In the genomic region with DNA sequence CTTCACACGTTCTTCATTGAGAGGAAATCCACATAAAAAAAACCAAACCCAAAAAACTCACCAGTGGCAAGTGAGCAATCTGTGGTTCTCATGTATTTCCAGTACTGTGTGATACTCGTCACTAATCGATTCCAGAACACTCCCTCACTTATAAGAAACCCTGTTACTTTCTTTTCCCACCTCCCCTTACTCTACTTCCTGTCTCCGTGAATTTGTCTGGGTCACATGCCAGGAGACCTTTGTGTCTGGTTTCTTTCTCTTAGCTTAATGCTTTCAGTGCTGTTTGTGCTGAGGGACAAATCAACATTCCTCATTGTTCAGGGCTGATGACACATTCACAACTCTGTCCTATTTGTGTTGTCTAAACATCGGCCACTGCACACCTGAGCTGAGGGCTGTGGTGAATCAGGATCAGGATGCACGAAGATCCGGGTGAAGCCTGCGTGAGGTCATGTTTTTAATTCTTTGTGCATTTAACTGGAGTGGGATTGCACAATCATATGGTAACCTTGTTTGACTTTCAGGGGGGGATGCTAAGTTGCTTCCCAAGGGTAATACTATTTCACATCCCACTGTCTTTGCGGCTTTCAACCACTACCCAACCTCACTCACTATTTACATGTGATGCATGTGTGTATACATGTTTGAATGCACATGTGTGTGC, we compare ENCODE assay signal across 11 mouse cellular contexts. TPM values are rescaled to one million over a fixed set of nuclear protein-coding genes. Genes with fewer than 3 reads are reported as not detected.
A peak's percentile ranks its signal among the peaks of the same experiment; 100 is the strongest.
DNase-seq lines count a peak whose midpoint lies in the region; ATAC-seq and TF ChIP-seq lines count a peak whose summit lies in the region.
"Had no signal": no experiment of that assay in that cellular context is flagged by ENCODE, and none has a peak within 500 bp of the region (broad histone marks: within the 10 kb centered on the region; RNA-seq: fewer than 3 reads in every experiment).

No protein-coding gene starts in this region.

- intact Hi-C loops in left cerebral cortex, postnatal 14 days (cut with DNase I): no loop called here

- TF ChIP-seq POLR2A in myocyte (IDR thresholded peaks at IDR 0.05; ENCODE audit: insufficient read length, low read depth): no peak

- H3K27ac ChIP-seq in forebrain, embryonic 10.5 days: peak overlapping the region; percentile 58
- no peak overlapping the region for H3K27ac ChIP-seq in forebrain, embryonic 13.5 days
- H3K27ac ChIP-seq in liver, postnatal 0 days (ENCODE audit: low read depth): no peak overlapping the region; the same call in 1 of the 2 replicates
- no peak overlapping the region for H3K27ac ChIP-seq in liver, embryonic 12.5 days
- H3K27ac ChIP-seq in embryonic facial prominence, embryonic 13.5 days: peak overlapping the region; percentile 48; the same call in 1 of the 2 replicates
- H3K27ac ChIP-seq: forebrain, embryonic 12.5 days had no signal

- DNase-seq in forebrain, embryonic 10.5 days (ENCODE audit: extremely low spot score, low spot score): no peak
- no peak for DNase-seq in liver, postnatal 0 days
- DNase-seq in right cerebral cortex, postnatal 4 days: no peak
- DNase-seq in left cerebral cortex, postnatal 14 days (ENCODE audit: low spot score in 2 of 2): no peak
- DNase-seq: cerebellum, adult 11 months had no signal

- H3K4me1 ChIP-seq in forebrain, embryonic 10.5 days: peaks cover 22% of the 10 kb centered on the region
- H3K4me1 ChIP-seq in forebrain, embryonic 13.5 days: no peaks in the 10 kb centered on the region
- peaks cover 29% of the 10 kb centered on the region for H3K4me1 ChIP-seq in liver, postnatal 0 days (ENCODE audit: insufficient read depth)
- H3K4me1 ChIP-seq in liver, embryonic 12.5 days: peaks cover 4% of the 10 kb centered on the region; the same call in 1 of the 2 replicates
- H3K4me1 ChIP-seq in embryonic facial prominence, embryonic 13.5 days: peaks cover 24% of the 10 kb centered on the region
- H3K4me1 ChIP-seq: forebrain, embryonic 12.5 days had no signal

- TF ChIP-seq CTCF in liver, postnatal 0 days (IDR thresholded peaks at IDR 0.05; ENCODE audit: low read depth): no peak

- no peaks in the 10 kb centered on the region for H3K27me3 ChIP-seq in forebrain, embryonic 10.5 days (ENCODE audit: poor library complexity, severe bottlenecking)
- H3K27me3 ChIP-seq in forebrain, embryonic 13.5 days: no peaks in the 10 kb centered on the region
- H3K27me3 ChIP-seq in liver, postnatal 0 days (ENCODE audit: insufficient read depth, low read length): no peaks in the 10 kb centered on the region
- H3K27me3 ChIP-seq in liver, embryonic 12.5 days (replicated peaks): no peaks in the 10 kb centered on the region; the same call in 1 of the 2 replicates
- H3K27me3 ChIP-seq in embryonic facial prominence, embryonic 13.5 days: no peaks in the 10 kb centered on the region
- H3K27me3 ChIP-seq in myocyte (ENCODE audit: control insufficient read depth, insufficient read depth, insufficient read length): no peaks in the 10 kb centered on the region
- H3K27me3 ChIP-seq: forebrain, embryonic 12.5 days had no signal

- H3K79me2 ChIP-seq in myocyte (ENCODE audit: control insufficient read depth, insufficient read depth): no peaks in the 10 kb centered on the region

- no peak for ATAC-seq in forebrain, embryonic 13.5 days
- peak; percentile 38; the same call in 1 of the 2 replicates for ATAC-seq in liver, postnatal 0 days
- no peak for ATAC-seq in liver, embryonic 12.5 days
- no peak for ATAC-seq in embryonic facial prominence, embryonic 13.5 days (ENCODE audit: insufficient number of reproducible peaks, insufficient read depth, low FRiP score, low TSS enrichment, low read depth)

- H3K9me3 ChIP-seq in forebrain, embryonic 10.5 days: no peaks in the 10 kb centered on the region; the same call in 1 of the 2 replicates
- no peaks in the 10 kb centered on the region for H3K9me3 ChIP-seq in forebrain, embryonic 13.5 days (replicated peaks)
- no peaks in the 10 kb centered on the region for H3K9me3 ChIP-seq in liver, postnatal 0 days (ENCODE audit: low read length)
- H3K9me3 ChIP-seq in liver, embryonic 12.5 days (replicated peaks): no peaks in the 10 kb centered on the region
- no peaks in the 10 kb centered on the region for H3K9me3 ChIP-seq in embryonic facial prominence, embryonic 13.5 days
- H3K9me3 ChIP-seq: forebrain, embryonic 12.5 days had no signal

- 73% methylated on average over 9 of the region's 9 CpGs for whole genome bisulfite sequencing in forebrain, embryonic 10.5 days
- 70% methylated on average over 9 of the region's 9 CpGs for WGBS in forebrain, embryonic 13.5 days
- 43% methylated on average over 9 of the region's 9 CpGs for WGBS in liver, postnatal 0 days (ENCODE audit: insufficient replicate concordance)
- WGBS in liver, embryonic 12.5 days (ENCODE audit: insufficient replicate concordance): 53% methylated on average over 9 of the region's 9 CpGs
- 31% methylated on average over 9 of the region's 9 CpGs for WGBS in embryonic facial prominence, embryonic 13.5 days

- no peak overlapping the region for H3K4me3 ChIP-seq in forebrain, embryonic 10.5 days
- no peak overlapping the region for H3K4me3 ChIP-seq in forebrain, embryonic 13.5 days
- H3K4me3 ChIP-seq in liver, postnatal 0 days (ENCODE audit: low read depth, low read length): no peak overlapping the region
- no peak overlapping the region for H3K4me3 ChIP-seq in liver, embryonic 12.5 days
- no peak overlapping the region for H3K4me3 ChIP-seq in embryonic facial prominence, embryonic 13.5 days
- H3K4me3 ChIP-seq in myocyte: peak overlapping the region; percentile 4
- H3K4me3 ChIP-seq: forebrain, embryonic 12.5 days; megakaryocyte, embryonic 14.5 days had no signal

- no peaks in the 10 kb centered on the region for H3K36me3 ChIP-seq in forebrain, embryonic 10.5 days (replicated peaks)
- H3K36me3 ChIP-seq in forebrain, embryonic 13.5 days (ENCODE audit: poor library complexity, severe bottlenecking): no peaks in the 10 kb centered on the region
- no peaks in the 10 kb centered on the region for H3K36me3 ChIP-seq in liver, postnatal 0 days (replicated peaks; ENCODE audit: insufficient read depth, low read length)
- no peaks in the 10 kb centered on the region for H3K36me3 ChIP-seq in liver, embryonic 12.5 days
- H3K36me3 ChIP-seq in embryonic facial prominence, embryonic 13.5 days: no peaks in the 10 kb centered on the region
- H3K36me3 ChIP-seq in myocyte (ENCODE audit: control insufficient read depth, insufficient read depth): no peaks in the 10 kb centered on the region
- H3K36me3 ChIP-seq: forebrain, embryonic 12.5 days had no signal

- H3ac ChIP-seq in myocyte (ENCODE audit: control insufficient read depth, insufficient read length): no peak overlapping the region

- H3K4me2 ChIP-seq in forebrain, embryonic 13.5 days: no peak overlapping the region
- H3K4me2 ChIP-seq in liver, postnatal 0 days (ENCODE audit: low read depth, low read length): no peak overlapping the region
- no peak overlapping the region for H3K4me2 ChIP-seq in liver, embryonic 12.5 days
- no peak overlapping the region for H3K4me2 ChIP-seq in embryonic facial prominence, embryonic 13.5 days
- H3K4me2 ChIP-seq in myocyte (ENCODE audit: low read depth): peak overlapping the region; percentile 81
- H3K4me2 ChIP-seq: forebrain, embryonic 12.5 days had no signal

- TF ChIP-seq EP300 in liver, postnatal 0 days (IDR thresholded peaks at IDR 0.05; ENCODE audit: low read depth): no peak

- no peak overlapping the region for H3K9ac ChIP-seq in forebrain, embryonic 13.5 days
- no peak overlapping the region for H3K9ac ChIP-seq in liver, postnatal 0 days (replicated peaks)
- H3K9ac ChIP-seq in liver, embryonic 12.5 days: no peak overlapping the region
- H3K9ac ChIP-seq in embryonic facial prominence, embryonic 13.5 days: no peak overlapping the region
- H3K9ac ChIP-seq: forebrain, embryonic 12.5 days had no signal

TF ChIP-seq in myocyte, 11 proteins besides CTCF, POLR2A, EP300 and RAD21:
- TF ChIP-seq POLR2AphosphoS2 (IDR thresholded peaks at IDR 0.05; ENCODE audit: insufficient read length, low read depth) (no peak), CEBPB (IDR thresholded peaks at IDR 0.05; ENCODE audit: insufficient read depth, poor library complexity, severe bottlenecking) (peak; percentile 96), USF1 (IDR thresholded peaks at IDR 0.05; ENCODE audit: low read depth) (peak; percentile 38)

RNA-seq across cellular contexts. Expression of gene Sema7a, which starts 33.0 kb away (rescaled TPM):
- 0.14 and 0.75 TPM in 2 replicates for polyA plus RNA-seq in forebrain, embryonic 10.5 days (2016; fragmentation: Nextera tagmentation; extraction: Ambion mirVana)
- polyA plus RNA-seq in forebrain, embryonic 13.5 days (2015; fragmentation: Nextera tagmentation; extraction: Ambion mirVana): 1.1 and 2.2 TPM in 2 replicates
- 0.11 TPM in 1 of 2 replicates, not detected in the other for polyA plus RNA-seq in liver, postnatal 0 days (2015; fragmentation: Nextera tagmentation; extraction: Ambion mirVana)
- polyA plus RNA-seq in liver, embryonic 12.5 days (2016; fragmentation: Nextera tagmentation; extraction: Ambion mirVana): not detected in 2 replicates
- polyA plus RNA-seq in embryonic facial prominence, embryonic 13.5 days (2015; fragmentation: Nextera tagmentation; extraction: Ambion mirVana): 0.55 and 1.0 TPM in 2 replicates
- 27.4 TPM for polyA plus RNA-seq in myocyte (2012; fragmentation: generic; extraction: Trizol)
- total RNA-seq in left cerebral cortex, postnatal 14 days (2021): 100 to 1,000 TPM; 126 to 148 TPM

RNA-seq across cellular contexts. Expression of gene Cyp11a1, which starts 33.3 kb away (rescaled TPM):
- polyA plus RNA-seq in forebrain, embryonic 10.5 days (2016; fragmentation: Nextera tagmentation; extraction: Ambion mirVana): not detected in 2 replicates
- 0.23 and 0.65 TPM in 2 replicates for polyA plus RNA-seq in forebrain, embryonic 13.5 days (2015; fragmentation: Nextera tagmentation; extraction: Ambion mirVana)
- polyA plus RNA-seq in liver, postnatal 0 days (2015; fragmentation: Nextera tagmentation; extraction: Ambion mirVana): 0.43 and 0.51 TPM in 2 replicates
- polyA plus RNA-seq in liver, embryonic 12.5 days (2016; fragmentation: Nextera tagmentation; extraction: Ambion mirVana): 0.10 TPM in 1 of 2 replicates, not detected in the other
- polyA plus RNA-seq in embryonic facial prominence, embryonic 13.5 days (2015; fragmentation: Nextera tagmentation; extraction: Ambion mirVana): 0.77 and 1.0 TPM in 2 replicates
- polyA plus RNA-seq in myocyte (2012; fragmentation: generic; extraction: Trizol): 0.11 TPM
- 1 to 10 TPM; 5.2 to 5.7 TPM for total RNA-seq in left cerebral cortex, postnatal 14 days (2021)

Comparison
In these comparisons a context has a peak if more than half of its experiments do, and no peak if none do; other contexts are left out.
1. H3K27ac ChIP-seq: peak in forebrain, embryonic 10.5 days (single experiment) and embryonic facial prominence, embryonic 13.5 days (single experiment); none in forebrain, embryonic 13.5 days (single experiment), liver, postnatal 0 days (single experiment) and liver, embryonic 12.5 days (single experiment).